Mouse (Mus musculus) hindbrain, embryonic 13.5 days (tissue): ENCODE results near the gene Zfp719. TPM values are rescaled to one million over a fixed set of nuclear protein-coding genes. Genes with fewer than 3 reads are reported as not detected.

Experiments
- ATAC-seq: fragments of 200-750 bp; cut with Nextera tagmentation; 2 replicates; pipeline ENCODE4 v1.8.0; 2017; ENCODE audit warnings: moderate TSS enrichment; ENCODE audit not compliant: low FRiP score
- H3K27ac ChIP-seq: fragments of 300-500 bp; sonication (generic); 2 replicates; pipeline ENCODE4 v1.5.1; 2015; ENCODE audit warnings: inconsistent platforms, mild to moderate bottlenecking, moderate library complexity
- H3K27me3 ChIP-seq: fragments of 300-500 bp; sonication (generic); 2 replicates; pipeline ENCODE4 v1.6.1; 2015; ENCODE audit warnings: mild to moderate bottlenecking, inconsistent platforms
- H3K36me3 ChIP-seq: fragments of 300-500 bp; sonication (generic); 2 replicates; pipeline ENCODE4 v1.6.1; 2015; ENCODE audit warnings: mild to moderate bottlenecking, inconsistent platforms
- H3K4me1 ChIP-seq: fragments of 300-500 bp; sonication (generic); replicated peaks from 2 replicates; pipeline ENCODE4 v1.6.1; 2015; ENCODE audit warnings: inconsistent platforms
- H3K4me2 ChIP-seq: fragments of 300-500 bp; sonication (generic); 2 replicates; pipeline ENCODE4 v1.6.1; 2015; ENCODE audit warnings: inconsistent platforms, mild to moderate bottlenecking, moderate library complexity
- H3K4me3 ChIP-seq: fragments of 300-500 bp; sonication (generic); 2 replicates; pipeline ENCODE4 v1.5.1; 2015; ENCODE audit warnings: mild to moderate bottlenecking, inconsistent platforms
- H3K9ac ChIP-seq: fragments of 300-500 bp; sonication (generic); 2 replicates; pipeline ENCODE4 v1.6.1; 2015; ENCODE audit warnings: mild to moderate bottlenecking, inconsistent platforms
- H3K9me3 ChIP-seq: fragments of 300-500 bp; sonication (generic); 2 replicates; pipeline ENCODE4 v1.6.1; 2016; ENCODE audit warnings: inconsistent platforms
- WGBS: fragments of 180-500 bp; shearing (Covaris S2); methylation state at CpG from one replicate; pipeline ENCODE4 v1.1.7; 2015; 5-methylcytosine and 5-hydroxymethylcytosine counted together
- polyA plus RNA-seq: library from polyadenylated mRNA; unstranded; fragments of >200 nt; fragmentation: Nextera tagmentation; extraction: Ambion mirVana; gene quantifications from 2 replicates; pipeline ENCODE4 v1.2.1, GENCODE M21; 2015

Gene Zfp719
- 15.1 and 15.5 TPM in 2 replicates for polyA plus RNA-seq

- peak; percentile 98 for ATAC-seq
- H3K4me2 ChIP-seq, result peak within 1 kb of the TSS; percentile 72
- WGBS, result under 1% methylated on average over 37 of the region's 37 CpGs
- H3K9ac ChIP-seq, result peak within 1 kb of the TSS; percentile 84
- H3K4me1 ChIP-seq, result peaks cover 26% of the 10 kb centered on the region
- H3K27me3 ChIP-seq, result no peaks in the 10 kb centered on the region
- H3K27ac ChIP-seq, result peak within 1 kb of the TSS; percentile 92
- H3K4me3 ChIP-seq, result peak within 1 kb of the TSS; percentile 69
- peaks cover 21% of the 10 kb centered on the region for H3K36me3 ChIP-seq
- no peaks in the 10 kb centered on the region for H3K9me3 ChIP-seq
Measured at GRCm38 (mm10) chr7:43579440-43580171, at the start of gene Zfp719. Zfp719 (plus strand) TSS chr7:43579610.

- 78% methylated on average over 8 of the region's 8 CpGs for WGBS
- no peak overlapping the region for H3K4me2 ChIP-seq
- no peaks in the 10 kb centered on the region for H3K27me3 ChIP-seq
- H3K27ac ChIP-seq, result no peak overlapping the region
- no peaks in the 10 kb centered on the region for H3K9me3 ChIP-seq
- no peak for ATAC-seq
- no peak overlapping the region for H3K4me3 ChIP-seq
- H3K36me3 ChIP-seq, result no peaks in the 10 kb centered on the region
- no peaks in the 10 kb centered on the region for H3K4me1 ChIP-seq
- H3K9ac ChIP-seq, result no peak overlapping the region
Measured at GRCm38 (mm10) chr7:43530216-43530785, 49.1 kb upstream of the Zfp719 start.

GRCm38 (mm10) chr7:43532936-43533505 is 46.4 kb upstream of the Zfp719 start:
- no peaks in the 10 kb centered on the region for H3K27me3 ChIP-seq
- H3K4me1 ChIP-seq, result no peaks in the 10 kb centered on the region
- H3K36me3 ChIP-seq, result no peaks in the 10 kb centered on the region
- no peaks in the 10 kb centered on the region for H3K9me3 ChIP-seq
- H3K4me3 ChIP-seq, result no peak overlapping the region
- no peak overlapping the region for H3K4me2 ChIP-seq
- no peak for ATAC-seq
- 91% methylated on average over 9 of the region's 9 CpGs for WGBS
- H3K27ac ChIP-seq, result no peak overlapping the region
- no peak overlapping the region for H3K9ac ChIP-seq

GRCm38 (mm10) chr7:43538524-43538923 is 40.9 kb upstream of the Zfp719 start:
- no peak for ATAC-seq
- H3K4me3 ChIP-seq, result no peak overlapping the region
- WGBS, result 67% methylated on average over 4 of the region's 4 CpGs

GRCm38 (mm10) chr7:43544225-43544977 is 35.0 kb upstream of the Zfp719 start, which contains the start of gene Cd33:
Cd33 (minus strand) TSS chr7:43544428.
- ATAC-seq, result no peak
- Histone ChIP-seq H3K9ac (no peak within 1 kb of the TSS), H3K27me3 (no peaks in the 10 kb centered on the region), H3K4me3 (no peak within 1 kb of the TSS), H3K36me3 (no peaks in the 10 kb centered on the region), H3K9me3 (no peaks in the 10 kb centered on the region), H3K4me2 (no peak within 1 kb of the TSS), H3K27ac (no peak within 1 kb of the TSS), H3K4me1 (no peaks in the 10 kb centered on the region)
- 81% methylated on average over 7 of the region's 7 CpGs for WGBS

More at GRCm38 (mm10) chr7:43538524-43538923, 40.9 kb upstream of the Zfp719 start:
- Histone ChIP-seq H3K27ac (no peak overlapping the region), H3K27me3 (no peaks in the 10 kb centered on the region), H3K4me2 (no peak overlapping the region), H3K9me3 (no peaks in the 10 kb centered on the region), H3K9ac (no peak overlapping the region), H3K4me1 (no peaks in the 10 kb centered on the region), H3K36me3 (no peaks in the 10 kb centered on the region)

- Histone ChIP-seq H3K27ac (no peak overlapping the region), H3K36me3 (no peaks in the 10 kb centered on the region), H3K4me3 (no peak overlapping the region), H3K27me3 (no peaks in the 10 kb centered on the region), H3K4me1 (no peaks in the 10 kb centered on the region), H3K9ac (no peak overlapping the region), H3K4me2 (no peak overlapping the region), H3K9me3 (no peaks in the 10 kb centered on the region)
- ATAC-seq, result no peak
- WGBS, result 65% methylated on average over 7 of the region's 7 CpGs
Measured at GRCm38 (mm10) chr7:43545656-43546545, 33.5 kb upstream of the Zfp719 start.

GRCm38 (mm10) chr7:43547666-43548065 is 31.7 kb upstream of the Zfp719 start:
- Histone ChIP-seq H3K9me3 (no peaks in the 10 kb centered on the region), H3K27me3 (no peaks in the 10 kb centered on the region), H3K36me3 (no peaks in the 10 kb centered on the region), H3K4me1 (no peaks in the 10 kb centered on the region), H3K9ac (no peak overlapping the region), H3K4me3 (no peak overlapping the region), H3K4me2 (no peak overlapping the region), H3K27ac (no peak overlapping the region)
- 39% methylated on average over 5 of the region's 5 CpGs for WGBS
- no peak for ATAC-seq

GRCm38 (mm10) chr7:43548206-43548605 is 31.2 kb upstream of the Zfp719 start:
- Histone ChIP-seq H3K9ac (no peak overlapping the region), H3K36me3 (no peaks in the 10 kb centered on the region), H3K27ac (no peak overlapping the region), H3K4me3 (no peak overlapping the region), H3K27me3 (no peaks in the 10 kb centered on the region), H3K9me3 (no peaks in the 10 kb centered on the region), H3K4me2 (no peak overlapping the region), H3K4me1 (no peaks in the 10 kb centered on the region)
- WGBS, result 79% methylated on average over 4 of the region's 4 CpGs
- ATAC-seq, result no peak

- ATAC-seq, result no peak
- 90% methylated on average over 4 of the region's 4 CpGs for WGBS
- Histone ChIP-seq H3K27ac (no peak overlapping the region), H3K4me3 (no peak overlapping the region), H3K36me3 (no peaks in the 10 kb centered on the region), H3K27me3 (no peaks in the 10 kb centered on the region), H3K9ac (no peak overlapping the region), H3K4me2 (no peak overlapping the region), H3K9me3 (no peaks in the 10 kb centered on the region), H3K4me1 (no peaks in the 10 kb centered on the region)
Measured at GRCm38 (mm10) chr7:43553153-43553552, 26.3 kb upstream of the Zfp719 start.

- Histone ChIP-seq H3K4me2 (no peak overlapping the region), H3K36me3 (no peaks in the 10 kb centered on the region), H3K27me3 (no peaks in the 10 kb centered on the region), H3K4me3 (no peak overlapping the region), H3K4me1 (no peaks in the 10 kb centered on the region), H3K9ac (no peak overlapping the region), H3K9me3 (no peaks in the 10 kb centered on the region), H3K27ac (no peak overlapping the region)
- ATAC-seq, result no peak
- 67% methylated on average over 3 of the region's 3 CpGs for WGBS
Measured at GRCm38 (mm10) chr7:43554550-43554949, 24.9 kb upstream of the Zfp719 start.

GRCm38 (mm10) chr7:43555351-43555750 is 24.1 kb upstream of the Zfp719 start:
- 95% methylated on average over 5 of the region's 5 CpGs for WGBS
- ATAC-seq, result no peak
- H3K36me3 ChIP-seq, result no peaks in the 10 kb centered on the region
- no peaks in the 10 kb centered on the region for H3K4me1 ChIP-seq
- H3K9me3 ChIP-seq, result no peaks in the 10 kb centered on the region
- H3K27ac ChIP-seq, result no peak overlapping the region
- H3K27me3 ChIP-seq, result no peaks in the 10 kb centered on the region
- no peak overlapping the region for H3K4me3 ChIP-seq
- no peak overlapping the region for H3K4me2 ChIP-seq
- no peak overlapping the region for H3K9ac ChIP-seq
